Mouse (Mus musculus) spleen, adult 18-20 months (tissue): ENCODE results near the gene Gm10300.

Experiments
- DNase-seq, 2 experiments: peaks; one replicate each; pipeline ENCODE4 v3.0.0; 2022; ENCODE audit warnings: mixed read lengths in 2 of 2

Gm10300 gene

DNA sequence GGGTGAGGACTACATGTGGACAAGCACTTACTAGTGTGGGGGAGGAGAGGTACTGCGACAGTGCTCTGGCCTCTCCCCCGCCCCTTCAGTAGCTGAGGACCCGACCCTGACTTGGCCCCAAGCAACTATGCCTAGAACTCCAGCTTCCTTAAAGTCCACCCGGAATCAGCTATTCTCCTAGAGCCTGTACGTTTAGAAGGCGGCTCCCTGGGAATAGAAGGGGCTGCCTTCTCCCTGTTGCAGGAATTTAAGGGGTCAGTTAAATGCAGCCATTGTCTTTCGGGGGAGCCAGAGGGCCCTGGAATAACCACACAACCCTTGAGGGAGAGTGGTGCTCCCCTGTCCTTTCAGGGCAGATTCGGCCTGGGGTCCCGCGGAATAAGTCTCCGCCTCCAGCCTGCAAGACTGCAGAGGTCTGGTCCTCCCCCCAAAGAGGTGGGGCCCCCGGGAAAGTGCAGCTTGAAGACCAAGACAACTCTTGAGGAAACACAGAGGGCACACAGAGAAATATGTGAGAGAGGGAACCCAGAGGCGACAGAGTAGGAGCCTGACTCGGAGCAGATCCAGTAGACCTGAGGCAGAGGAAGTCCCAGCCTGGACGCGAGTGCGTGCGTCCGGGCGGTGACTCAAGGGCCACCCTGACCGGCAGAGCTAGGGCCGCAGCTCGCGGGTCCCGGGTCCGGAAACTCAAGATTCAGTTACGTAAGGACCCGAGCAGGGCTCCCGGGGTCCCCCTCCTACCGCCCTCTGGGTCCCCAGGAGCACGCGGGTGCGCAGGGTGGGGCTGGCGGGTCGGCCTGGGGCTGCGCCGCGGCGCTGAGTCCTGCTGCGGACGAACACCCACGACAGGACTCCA, at the start of gene Gm10300:
TSS of gene Gm10300 (plus strand) at position 621 of the 856 bp plus-strand sequence.
- peak in 1 of 2 experiments; percentile 35 for DNase-seq

- DNase-seq = no peak
These were observed 49.2 kb upstream of the Gm10300 start for GRCm38 (mm10) chr4:132025264-132025663.

GRCm38 (mm10) chr4:132025738-132026527, 48.6 kb upstream of the Gm10300 start:
- no peak for DNase-seq

DNA sequence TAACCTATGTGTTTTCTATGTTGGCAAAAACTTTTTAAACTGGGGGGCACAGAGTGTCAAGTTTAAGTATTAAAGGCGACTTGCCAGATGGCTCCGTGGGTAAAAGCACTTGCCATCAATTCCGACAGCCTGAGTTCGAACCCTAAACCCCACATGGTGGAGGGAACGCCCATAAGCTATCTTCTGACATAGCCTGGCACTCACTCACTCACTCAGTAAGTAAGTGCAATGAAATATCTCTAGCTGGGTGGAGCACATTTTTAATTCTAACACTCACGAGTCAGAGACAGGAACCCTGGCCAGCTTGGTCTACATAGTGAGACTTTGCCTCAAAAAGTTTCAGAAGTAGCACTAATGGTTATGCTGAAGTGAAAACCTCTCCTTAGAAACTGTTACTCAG, 47.3 kb upstream of the Gm10300 start:
- no peak for DNase-seq

- no peak for DNase-seq
These were observed 46.7 kb upstream of the Gm10300 start for GRCm38 (mm10) chr4:132027806-132028205.

- no peak for DNase-seq
These were observed 44.4 kb upstream of the Gm10300 start for GRCm38 (mm10) chr4:132029851-132030741.

DNA sequence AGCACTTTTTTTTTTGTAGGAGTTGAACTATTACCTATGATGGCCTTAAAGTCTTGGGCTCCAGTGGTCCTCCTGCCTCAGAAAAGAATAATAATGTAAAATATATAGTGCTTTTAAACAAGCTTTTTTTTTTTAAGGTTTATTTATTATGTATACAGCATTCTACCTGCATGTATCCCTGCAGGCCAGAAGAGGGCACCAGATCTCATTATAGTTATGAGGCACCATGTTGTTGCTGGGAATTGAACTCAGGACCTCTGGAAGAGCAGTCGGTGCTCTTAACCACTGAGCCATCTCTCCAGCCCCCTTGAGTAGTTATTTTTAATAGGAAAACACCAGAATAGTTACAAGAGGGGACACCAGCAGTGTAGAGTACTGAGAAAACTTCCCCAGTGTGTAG, 41.3 kb upstream of the Gm10300 start:
- no peak for DNase-seq

GRCm38 (mm10) chr4:132034242-132034641, 40.3 kb upstream of the Gm10300 start:
- DNase-seq = no peak

GRCm38 (mm10) chr4:132037137-132037536, 37.4 kb upstream of the Gm10300 start:
- no peak for DNase-seq

GRCm38 (mm10) chr4:132037991-132038390, 36.5 kb upstream of the Gm10300 start:
- no peak for DNase-seq

DNA sequence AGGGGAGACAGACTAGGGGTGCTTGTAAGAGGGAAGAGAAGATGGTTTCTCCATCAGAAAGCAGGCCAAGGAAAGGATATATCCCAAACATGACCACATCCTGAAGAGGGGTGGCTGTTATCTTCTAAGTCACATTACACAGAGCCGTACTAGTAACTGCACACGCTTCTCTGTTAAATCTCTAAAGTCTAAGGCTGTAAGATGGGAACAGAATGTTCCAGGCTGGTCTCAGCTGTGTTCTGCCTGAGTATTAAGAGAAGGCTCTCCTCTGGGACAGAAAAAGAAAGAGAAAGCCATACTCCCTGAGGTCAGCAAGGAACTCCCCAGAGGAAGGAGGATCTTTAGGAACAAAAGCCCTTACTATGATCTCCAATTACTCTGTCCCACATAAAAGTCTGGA, 35.7 kb upstream of the Gm10300 start:
- DNase-seq = no peak

- no peak for DNase-seq
These were observed 35.0 kb upstream of the Gm10300 start for GRCm38 (mm10) chr4:132039521-132039920.

- peak; percentile 14 to 20 for DNase-seq
These were observed 34.4 kb upstream of the Gm10300 start for GRCm38 (mm10) chr4:132039975-132040645.

GRCm38 (mm10) chr4:132041471-132042332, 32.8 kb upstream of the Gm10300 start:
- DNase-seq = no peak

GRCm38 (mm10) chr4:132043726-132044125, 30.8 kb upstream of the Gm10300 start:
- no peak for DNase-seq

- peak; percentile 64 to 66 for DNase-seq
These were observed 26.2 kb upstream of the Gm10300 start for GRCm38 (mm10) chr4:132048011-132048991.

- DNase-seq = peak; percentile 71 to 79
These were observed 25.5 kb upstream of the Gm10300 start for GRCm38 (mm10) chr4:132048995-132049404.

DNA sequence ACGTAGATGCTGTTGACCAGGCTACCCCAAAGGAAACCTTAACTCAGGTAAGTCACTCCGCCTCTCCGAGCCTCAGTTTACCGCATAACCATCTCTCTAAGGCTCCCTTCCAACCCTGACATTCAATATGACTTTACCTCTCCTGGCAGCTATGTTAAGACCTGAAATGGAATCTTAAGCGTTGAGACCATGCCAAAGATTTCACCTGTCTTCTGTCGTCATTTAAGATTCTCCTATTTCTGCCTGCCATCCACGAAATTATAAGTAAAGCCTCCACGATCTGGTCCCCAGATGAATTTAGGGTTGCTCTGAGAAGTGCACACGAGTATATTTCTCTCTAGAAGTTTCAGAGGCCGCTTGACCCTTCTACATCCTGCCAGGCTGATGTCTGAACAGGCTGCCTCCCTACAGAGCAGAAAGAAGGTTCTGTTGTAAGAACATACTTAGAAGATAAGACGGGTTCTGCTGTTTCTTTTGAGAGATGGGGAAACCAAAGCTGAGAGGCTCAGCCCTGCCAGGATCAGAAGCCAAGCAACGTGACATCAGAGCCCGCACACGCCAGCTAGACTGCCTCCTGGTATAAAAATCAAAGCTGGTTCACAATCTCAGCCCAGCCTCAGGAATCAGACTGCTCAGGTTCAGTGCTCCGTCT, 24.8 kb upstream of the Gm10300 start:
- no peak for DNase-seq
